Mouse (Mus musculus) embryonic facial prominence, embryonic 11.5 days (tissue): Measurements from ENCODE around the gene Wdfy4. TPM values are rescaled to one million over a fixed set of nuclear protein-coding genes. Genes with fewer than 3 reads are reported as not detected.

ENCODE experiments used
- ATAC-seq: fragments of 200-750 bp; cut with Nextera tagmentation; replicated peaks from 2 replicates; pipeline ENCODE4 v1.8.0; 2017; ENCODE audit warnings: low read depth; ENCODE audit not compliant: insufficient number of reproducible peaks, low FRiP score, low TSS enrichment
- DNase-seq: peaks from one replicate; pipeline ENCODE4 v3.0.0-alpha.2; 2015; ENCODE audit warnings: low spot score
- H3K27ac ChIP-seq: fragments of 300-500 bp; sonication (generic); replicated peaks from 2 replicates; pipeline ENCODE4 v1.5.1; 2014; ENCODE audit warnings: mild to moderate bottlenecking, low read depth, low read length, control low read depth
- H3K27me3 ChIP-seq: fragments of 300-500 bp; sonication (generic); 2 replicates; pipeline ENCODE4 v1.6.1; 2014; ENCODE audit warnings: mild to moderate bottlenecking, low read length, moderate library complexity, mixed read lengths; ENCODE audit not compliant: control insufficient read depth, insufficient read depth
- H3K36me3 ChIP-seq: fragments of 300-500 bp; sonication (generic); replicated peaks from 2 replicates; pipeline ENCODE4 v1.6.1; 2014; ENCODE audit warnings: low read depth, mild to moderate bottlenecking, low read length, moderate library complexity, mixed read lengths; ENCODE audit not compliant: control insufficient read depth, insufficient read depth
- H3K4me1 ChIP-seq: fragments of 300-500 bp; sonication (generic); 2 replicates; pipeline ENCODE4 v1.6.1; 2014; ENCODE audit warnings: low read length, mixed read lengths; ENCODE audit not compliant: control insufficient read depth, insufficient read depth
- H3K4me2 ChIP-seq: fragments of 300-500 bp; sonication (generic); 2 replicates; pipeline ENCODE4 v1.6.1; 2014; ENCODE audit warnings: low read depth, mild to moderate bottlenecking, control low read depth, low read length, moderate library complexity
- H3K4me3 ChIP-seq: fragments of 300-500 bp; sonication (generic); 2 replicates; pipeline ENCODE4 v1.5.1; 2014; ENCODE audit warnings: low read depth, low read length, control low read depth
- H3K9ac ChIP-seq: fragments of 300-500 bp; sonication (generic); replicated peaks from 2 replicates; pipeline ENCODE4 v1.6.1; 2014; ENCODE audit warnings: mild to moderate bottlenecking, control low read depth, low read length
- H3K9me3 ChIP-seq: fragments of 300-500 bp; sonication (generic); replicated peaks from 2 replicates; pipeline ENCODE4 v1.6.1; 2016; ENCODE audit warnings: mild to moderate bottlenecking, low read length, inconsistent platforms, mixed read lengths; ENCODE audit not compliant: control insufficient read depth
- WGBS: fragments of 180-500 bp; shearing (Covaris S2); extraction: QIAGEN DNeasy Blood & Tissue Kit; methylation state at CpG from one replicate; pipeline ENCODE4 v1.1.7; 2014; 5-methylcytosine and 5-hydroxymethylcytosine counted together
- polyA plus RNA-seq: library from polyadenylated mRNA; unstranded; fragments of >200 nt; fragmentation: Nextera tagmentation; extraction: Ambion mirVana; gene quantifications from 2 replicates; pipeline ENCODE4 v1.2.1, GENCODE M21; 2014

Gene Wdfy4
- polyA plus RNA-seq, 1 experiment from 2014 or later = 0.08 TPM

GRCm38 (mm10) chr14:33033424-33033823 lies 151.9 kb downstream of the Wdfy4 start:
- no peak for ATAC-seq
- no peak overlapping the region for H3K4me3 ChIP-seq
- no peaks in the 10 kb centered on the region for H3K4me1 ChIP-seq
- H3K9ac ChIP-seq = no peak overlapping the region
- no peak overlapping the region for H3K4me2 ChIP-seq
- no peaks in the 10 kb centered on the region for H3K27me3 ChIP-seq
- H3K9me3 ChIP-seq = no peaks in the 10 kb centered on the region
- no peak overlapping the region for H3K27ac ChIP-seq
- WGBS = 42% methylated on average over 6 of the region's 6 CpGs
- H3K36me3 ChIP-seq = no peaks in the 10 kb centered on the region
- peak; percentile 64 for DNase-seq

GRCm38 (mm10) chr14:33030849-33031248 lies 154.5 kb downstream of the Wdfy4 start:
- Histone ChIP-seq H3K9ac (no peak overlapping the region), H3K36me3 (no peaks in the 10 kb centered on the region), H3K4me3 (no peak overlapping the region), H3K27ac (no peak overlapping the region), H3K4me2 (no peak overlapping the region), H3K4me1 (no peaks in the 10 kb centered on the region), H3K9me3 (no peaks in the 10 kb centered on the region), H3K27me3 (no peaks in the 10 kb centered on the region)
- no peak for ATAC-seq
- 80% methylated on average over 3 of the region's 3 CpGs for WGBS
- no peak for DNase-seq

- ATAC-seq (no peak), DNase-seq (no peak)
- no peaks in the 10 kb centered on the region for H3K4me1 ChIP-seq
- H3K36me3 ChIP-seq = no peaks in the 10 kb centered on the region
- WGBS = 54% methylated on average over 5 of the region's 5 CpGs
- no peak overlapping the region for H3K27ac ChIP-seq
- H3K9ac ChIP-seq = no peak overlapping the region
- H3K4me2 ChIP-seq = no peak overlapping the region
- no peak overlapping the region for H3K4me3 ChIP-seq
- no peaks in the 10 kb centered on the region for H3K27me3 ChIP-seq
- no peaks in the 10 kb centered on the region for H3K9me3 ChIP-seq
Measured at GRCm38 (mm10) chr14:33019606-33020005, 165.7 kb downstream of the Wdfy4 start.

- H3K4me2 ChIP-seq = no peak overlapping the region
- no peaks in the 10 kb centered on the region for H3K9me3 ChIP-seq
- DNase-seq (no peak), ATAC-seq (no peak)
- H3K36me3 ChIP-seq = no peaks in the 10 kb centered on the region
- no peak overlapping the region for H3K27ac ChIP-seq
- H3K4me1 ChIP-seq = no peaks in the 10 kb centered on the region
- no peak overlapping the region for H3K9ac ChIP-seq
- no peaks in the 10 kb centered on the region for H3K27me3 ChIP-seq
- H3K4me3 ChIP-seq = no peak overlapping the region
- 74% methylated on average over 3 of the region's 3 CpGs for WGBS
Measured at GRCm38 (mm10) chr14:33019050-33019449, 166.3 kb downstream of the Wdfy4 start.

GRCm38 (mm10) chr14:33007638-33008037 lies 177.7 kb downstream of the Wdfy4 start:
- no peak for ATAC-seq
- Histone ChIP-seq H3K9ac (no peak overlapping the region), H3K4me1 (no peaks in the 10 kb centered on the region), H3K4me3 (no peak overlapping the region), H3K27me3 (no peaks in the 10 kb centered on the region), H3K4me2 (no peak overlapping the region), H3K9me3 (peaks cover 3% of the 10 kb centered on the region; the same call in 1 of the 2 replicates), H3K27ac (no peak overlapping the region), H3K36me3 (no peaks in the 10 kb centered on the region)
- DNase-seq = no peak
- 82% methylated on average over 1 of the region's 1 CpGs for WGBS

- 93% methylated on average over 1 of the region's 1 CpGs for WGBS
- DNase-seq (no peak), ATAC-seq (no peak)
- Histone ChIP-seq H3K4me2 (no peak overlapping the region), H3K9ac (no peak overlapping the region), H3K36me3 (no peaks in the 10 kb centered on the region), H3K4me3 (no peak overlapping the region), H3K27ac (no peak overlapping the region), H3K4me1 (0 out of 2 replicates have a peak, but pooled peaks cover 3% of the 10 kb centered on the region), H3K9me3 (peaks cover 3% of the 10 kb centered on the region; the same call in 1 of the 2 replicates), H3K27me3 (no peaks in the 10 kb centered on the region)
Measured at GRCm38 (mm10) chr14:33005114-33005513, 180.2 kb downstream of the Wdfy4 start.

- 28% methylated on average over 8 of the region's 8 CpGs for WGBS
- Histone ChIP-seq H3K4me2 (no peak overlapping the region), H3K4me3 (no peak overlapping the region), H3K36me3 (no peaks in the 10 kb centered on the region), H3K9ac (no peak overlapping the region), H3K27ac (no peak overlapping the region), H3K9me3 (peaks cover 3% of the 10 kb centered on the region; the same call in 1 of the 2 replicates), H3K27me3 (no peaks in the 10 kb centered on the region), H3K4me1 (peaks cover 4% of the 10 kb centered on the region; the same call in 1 of the 2 replicates)
- ATAC-seq (no peak), DNase-seq (no peak)
Measured at GRCm38 (mm10) chr14:33000112-33000979, 185.0 kb downstream of the Wdfy4 start.

- Histone ChIP-seq H3K4me1 (peaks cover 7% of the 10 kb centered on the region), H3K4me2 (no peak overlapping the region; the same call in 1 of the 2 replicates), H3K27ac (no peak overlapping the region), H3K36me3 (no peaks in the 10 kb centered on the region), H3K9ac (no peak overlapping the region), H3K27me3 (no peaks in the 10 kb centered on the region), H3K9me3 (no peaks in the 10 kb centered on the region), H3K4me3 (no peak overlapping the region)
- no peak for DNase-seq
- no peak for ATAC-seq
- WGBS = 35% methylated on average over 10 of the region's 10 CpGs
Measured at GRCm38 (mm10) chr14:32999511-32999910, 185.8 kb downstream of the Wdfy4 start.
